Mouse (Mus musculus) limb, embryonic 14.5 days (tissue): ENCODE measurements around the gene Mpdz. TPM values are rescaled to one million over a fixed set of nuclear protein-coding genes. Genes with fewer than 3 reads are reported as not detected.

ENCODE experiments used
- ATAC-seq: fragments of 200-750 bp; cut with Nextera tagmentation; 2 replicates; pipeline ENCODE4 v1.8.0; 2017; ENCODE audit warnings: low read depth, moderate number of reproducible peaks, moderate TSS enrichment; ENCODE audit not compliant: low FRiP score
- DNase-seq: peaks from one replicate; pipeline ENCODE4 v3.0.0-alpha.2; 2015; ENCODE audit warnings: low spot score
- H3K27ac ChIP-seq: fragments of 300-500 bp; sonication (generic); replicated peaks from 2 replicates; pipeline ENCODE4 v1.5.1; 2014; ENCODE audit warnings: low read depth, mild to moderate bottlenecking, low read length, moderate library complexity, mixed read lengths
- H3K27me3 ChIP-seq: fragments of 300-500 bp; sonication (generic); 2 replicates; pipeline ENCODE4 v1.6.1; 2014; ENCODE audit warnings: low read length, mixed read lengths; ENCODE audit not compliant: control insufficient read depth, insufficient read depth
- H3K36me3 ChIP-seq: fragments of 300-500 bp; sonication (generic); 2 replicates; pipeline ENCODE4 v1.6.1; 2014; ENCODE audit warnings: mild to moderate bottlenecking, low read length, moderate library complexity, mixed read lengths; ENCODE audit not compliant: control insufficient read depth, insufficient read depth
- H3K4me1 ChIP-seq: fragments of 300-500 bp; sonication (generic); 2 replicates; pipeline ENCODE4 v1.6.1; 2014; ENCODE audit warnings: antibody characterized with exemption, low read length, mixed read lengths; ENCODE audit not compliant: control insufficient read depth, insufficient read depth
- H3K4me2 ChIP-seq: fragments of 300-500 bp; sonication (generic); replicated peaks from 2 replicates; pipeline ENCODE4 v1.6.1; 2014; ENCODE audit warnings: low read depth, mild to moderate bottlenecking, low read length, moderate library complexity; ENCODE audit not compliant: severe bottlenecking
- H3K4me3 ChIP-seq: fragments of 300-500 bp; sonication (generic); replicated peaks from 2 replicates; pipeline ENCODE4 v1.5.1; 2014; ENCODE audit warnings: low read length
- H3K9ac ChIP-seq: fragments of 300-500 bp; sonication (generic); 2 replicates; pipeline ENCODE4 v1.6.1; 2014; ENCODE audit warnings: mild to moderate bottlenecking, low read depth, low read length, moderate library complexity; ENCODE audit not compliant: severe bottlenecking
- H3K9me3 ChIP-seq: fragments of 300-500 bp; sonication (generic); 2 replicates; pipeline ENCODE4 v1.6.1; 2016; ENCODE audit warnings: low read length; ENCODE audit not compliant: control insufficient read depth
- POLR2A ChIP-seq: fragments of 200-500 bp; IDR thresholded peaks from 2 replicates; pipeline ENCODE4 v1.8.0; 2012; ENCODE audit warnings: inconsistent platforms, mild to moderate bottlenecking, moderate library complexity, borderline replicate concordance; ENCODE audit not compliant: insufficient read depth, insufficient read length; ENCODE audit errors: extremely low read depth
- WGBS: fragments of 180-500 bp; shearing (Covaris S2); extraction: QIAGEN DNeasy Blood & Tissue Kit; methylation state at CpG from one replicate; pipeline ENCODE4 v1.1.7; 2014; 5-methylcytosine and 5-hydroxymethylcytosine counted together
- polyA plus RNA-seq, 2 experiments: library from polyadenylated mRNA; depleted of rRNA in 1 of 2; stranded (reverse) in 1 of 2; unstranded in 1 of 2; fragments of >200 nt; fragmentation: Nextera tagmentation in 1 of 2; extraction: Ambion mirVana in 1 of 2; gene quantifications; 2 replicates each; pipeline versions ENCODE4 v1.2.1 to v1.2.3; 2012 to 2014

Mpdz gene
- polyA plus RNA-seq, 2 experiments, result 44.0 to 65.2 TPM

DNA sequence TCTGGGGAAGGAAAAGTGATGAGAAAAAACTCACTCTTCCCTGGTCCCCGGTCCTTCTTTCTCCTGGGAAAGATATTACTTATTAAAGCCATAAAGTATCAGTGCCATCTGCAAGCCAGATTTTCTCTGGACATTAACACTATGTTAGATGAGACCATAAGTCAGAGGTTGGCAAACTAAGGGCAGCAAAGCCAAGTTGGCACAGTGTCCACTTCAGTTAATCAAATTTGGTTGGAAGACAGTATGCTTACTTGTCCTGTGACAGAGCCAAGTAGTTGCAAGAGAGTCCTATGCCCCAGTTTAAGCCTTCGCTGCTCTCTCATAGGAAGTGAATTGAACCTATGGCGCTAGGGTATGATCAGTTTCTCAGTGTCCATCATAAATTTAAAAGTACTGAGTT is 159.0 kb downstream of the Mpdz start:
- no peaks in the 10 kb centered on the region for H3K9me3 ChIP-seq
- ATAC-seq (no peak), DNase-seq (no peak)
- no peak overlapping the region for H3K9ac ChIP-seq
- no peaks in the 10 kb centered on the region for H3K27me3 ChIP-seq
- WGBS, result 88% methylated on average over 3 of the region's 3 CpGs
- peaks cover 55% of the 10 kb centered on the region for H3K36me3 ChIP-seq
- no peak overlapping the region for H3K27ac ChIP-seq
- no peak overlapping the region for H3K4me3 ChIP-seq
- H3K4me1 ChIP-seq, result no peaks in the 10 kb centered on the region
- no peak for TF ChIP-seq POLR2A
- no peak overlapping the region for H3K4me2 ChIP-seq

- no peak for TF ChIP-seq POLR2A
- ATAC-seq, result no peak
- H3K27ac ChIP-seq, result no peak overlapping the region
- H3K4me1 ChIP-seq, result no peaks in the 10 kb centered on the region
- no peak for DNase-seq
- no peak overlapping the region for H3K4me2 ChIP-seq
- no peaks in the 10 kb centered on the region for H3K27me3 ChIP-seq
- peaks cover 56% of the 10 kb centered on the region for H3K36me3 ChIP-seq
- H3K9me3 ChIP-seq, result no peaks in the 10 kb centered on the region
- WGBS, result 84% methylated on average over 6 of the region's 6 CpGs
- H3K4me3 ChIP-seq, result no peak overlapping the region
- no peak overlapping the region for H3K9ac ChIP-seq
Measured at GRCm38 (mm10) chr4:81283081-81283480, 159.5 kb downstream of the Mpdz start.

GRCm38 (mm10) chr4:81280098-81280497 is 162.5 kb downstream of the Mpdz start:
- 85% methylated on average over 4 of the region's 4 CpGs for WGBS
- DNase-seq, result no peak
- Histone ChIP-seq H3K9ac (no peak overlapping the region), H3K4me2 (no peak overlapping the region), H3K4me1 (no peaks in the 10 kb centered on the region), H3K4me3 (no peak overlapping the region), H3K36me3 (peaks cover 50% of the 10 kb centered on the region), H3K27me3 (no peaks in the 10 kb centered on the region), H3K9me3 (no peaks in the 10 kb centered on the region), H3K27ac (no peak overlapping the region)
- TF ChIP-seq POLR2A, result no peak
- no peak for ATAC-seq

DNA sequence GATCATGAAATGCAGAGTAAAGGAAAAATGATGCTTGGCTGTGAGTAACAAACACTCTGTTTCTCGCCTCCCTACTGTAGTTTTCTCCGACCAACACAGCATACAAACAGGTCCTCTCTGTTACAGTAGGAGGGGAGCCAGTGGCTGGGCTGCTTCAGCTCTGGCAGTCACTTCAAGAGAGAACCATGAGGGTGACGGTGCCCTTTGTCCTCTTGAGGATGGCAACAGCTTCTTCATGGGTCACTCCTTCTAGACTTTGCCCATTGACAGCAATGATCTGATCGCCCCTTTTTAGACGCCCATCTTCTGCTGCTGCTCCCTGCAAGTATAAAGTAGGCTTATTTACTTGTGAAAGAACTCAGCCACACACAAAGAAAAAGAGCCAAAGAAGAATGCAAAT is 163.2 kb downstream of the Mpdz start:
- ATAC-seq (no peak), DNase-seq (no peak)
- Histone ChIP-seq H3K27me3 (no peaks in the 10 kb centered on the region), H3K27ac (no peak overlapping the region), H3K4me1 (no peaks in the 10 kb centered on the region), H3K9ac (no peak overlapping the region), H3K4me2 (no peak overlapping the region), H3K4me3 (no peak overlapping the region), H3K36me3 (peaks cover 44% of the 10 kb centered on the region), H3K9me3 (no peaks in the 10 kb centered on the region)
- WGBS, result 96% methylated on average over 5 of the region's 5 CpGs
- no peak for TF ChIP-seq POLR2A

- Histone ChIP-seq H3K27ac (no peak overlapping the region), H3K9ac (no peak overlapping the region), H3K4me3 (no peak overlapping the region), H3K4me2 (no peak overlapping the region), H3K4me1 (no peaks in the 10 kb centered on the region), H3K36me3 (peaks cover 19% of the 10 kb centered on the region; the same call in 1 of the 2 replicates), H3K27me3 (no peaks in the 10 kb centered on the region), H3K9me3 (no peaks in the 10 kb centered on the region)
- no peak for ATAC-seq
- 65% methylated on average over 6 of the region's 6 CpGs for WGBS
- DNase-seq, result no peak
- no peak for TF ChIP-seq POLR2A
Measured at GRCm38 (mm10) chr4:81275957-81276715, 166.5 kb downstream of the Mpdz start.
